Mouse (Mus musculus): ENCODE measurements around the gene Krt75. TPM values are rescaled to one million over a fixed set of nuclear protein-coding genes. Genes with fewer than 3 reads are reported as not detected.
"Not testable (repeated sequence)": the region's sequence is repeated elsewhere in the genome, so short reads cannot be mapped to it uniquely, and the experiment has no call there.

Gene Krt75
- total and polyA plus RNA-seq, 3 experiments, result not detected

GRCm38 (mm10) chr15:101517161-101517560 lies 56.5 kb downstream of the Krt75 start, which contains the start of gene Gm49425:
Gene Gm49425, minus strand, starts transcription at chr15:101517261.
- not testable (repeated sequence) for DNase-seq

Small RNA genes within 50 kb of the gene (microRNA-seq; reads per million reads assigned to microRNA genes)
- gene Gm44393 (0 reads per million in 2 experiments), gene Gm44460 (0 reads per million in 2 experiments)

Other genes with a start within 250 kb of the Krt75 start
- 1 to 10 TPM; 3.6 TPM for gene Krt80, start 203.7 kb downstream of the Krt75 start, total RNA-seq (2021)
- gene Krt80, start 203.7 kb downstream of the Krt75 start, polyA plus RNA-seq (2012; rRNA removed), result 1.9 and 2.3 TPM in 2 replicates
- 1 to 10 TPM; 2.1 to 3.2 TPM for gene Krt7, start 162.9 kb downstream of the Krt75 start, total RNA-seq (2021)
- 0.76 and 1.2 TPM in 2 replicates for gene Krt7, start 162.9 kb downstream of the Krt75 start, polyA plus RNA-seq (2012; rRNA removed)
- gene Krt87, start 135.1 kb downstream of the Krt75 start, total RNA-seq (2021), result not detected
- 0.04 TPM in 1 of 2 replicates, not detected in the other for gene Krt87, start 135.1 kb downstream of the Krt75 start, polyA plus RNA-seq (2012; rRNA removed)
- not detected for gene Krt88, start 126.2 kb downstream of the Krt75 start, total RNA-seq (2021)
- not detected in 2 replicates for gene Krt88, start 126.2 kb downstream of the Krt75 start, polyA plus RNA-seq (2012; rRNA removed)
- gene Krt81, start 110.2 kb downstream of the Krt75 start, total RNA-seq (2021), result not detected
- not detected in 2 replicates for gene Krt81, start 110.2 kb downstream of the Krt75 start, polyA plus RNA-seq (2012; rRNA removed)
- gene Krt86, start 100.4 kb downstream of the Krt75 start, total RNA-seq (2021), result not detected
- gene Krt86, start 100.4 kb downstream of the Krt75 start, polyA plus RNA-seq (2012; rRNA removed), result not detected in 2 replicates
- gene Krt83, start 82.4 kb downstream of the Krt75 start, total RNA-seq (2021), result not detected
- gene Krt83, start 82.4 kb downstream of the Krt75 start, polyA plus RNA-seq (2012; rRNA removed), result 0.12 TPM in 1 of 2 replicates, not detected in the other
- gene Gm49425, start 56.6 kb downstream of the Krt75 start, total RNA-seq (2021), result not detected
- gene Gm49425, start 56.6 kb downstream of the Krt75 start, polyA plus RNA-seq (2012; rRNA removed), result not detected in 2 replicates
- gene Krt84, start 41.1 kb downstream of the Krt75 start, total RNA-seq (2021), result not detected
- gene Krt84, start 41.1 kb downstream of the Krt75 start, polyA plus RNA-seq (2012; rRNA removed), result not detected in 2 replicates
- not detected for gene Krt82, start 23.2 kb downstream of the Krt75 start, total RNA-seq (2021)
- not detected in 2 replicates for gene Krt82, start 23.2 kb downstream of the Krt75 start, polyA plus RNA-seq (2012; rRNA removed)
- gene Krt90, start 11.0 kb downstream of the Krt75 start, total RNA-seq (2021), result not detected
- not detected in 2 replicates for gene Krt90, start 11.0 kb downstream of the Krt75 start, polyA plus RNA-seq (2012; rRNA removed)
- not detected for gene Gm5414, start 54.3 kb upstream of the Krt75 start, total RNA-seq (2021)
- gene Gm5414, start 54.3 kb upstream of the Krt75 start, polyA plus RNA-seq (2012; rRNA removed), result not detected in 2 replicates
- not detected for gene Gm5478, start 73.5 kb upstream of the Krt75 start, total RNA-seq (2021)
- not detected in 2 replicates for gene Gm5478, start 73.5 kb upstream of the Krt75 start, polyA plus RNA-seq (2012; rRNA removed)
- gene Krt6b, start 106.4 kb upstream of the Krt75 start, total RNA-seq (2021), result not detected
- not detected in 2 replicates for gene Krt6b, start 106.4 kb upstream of the Krt75 start, polyA plus RNA-seq (2012; rRNA removed)
- not detected for gene Krt6a, start 120.4 kb upstream of the Krt75 start, total RNA-seq (2021)
- gene Krt6a, start 120.4 kb upstream of the Krt75 start, polyA plus RNA-seq (2012; rRNA removed), result not detected in 2 replicates
- not detected for gene Krt5, start 139.0 kb upstream of the Krt75 start, total RNA-seq (2021)
- 0.06 TPM in 1 of 2 replicates, not detected in the other for gene Krt5, start 139.0 kb upstream of the Krt75 start, polyA plus RNA-seq (2012; rRNA removed)
- not detected for gene Krt71, start 169.2 kb upstream of the Krt75 start, total RNA-seq (2021)
- not detected in 2 replicates for gene Krt71, start 169.2 kb upstream of the Krt75 start, polyA plus RNA-seq (2012; rRNA removed)
- gene Krt72, start 212.6 kb upstream of the Krt75 start, total RNA-seq (2021), result not detected
- gene Krt72, start 212.6 kb upstream of the Krt75 start, polyA plus RNA-seq (2012; rRNA removed), result not detected in 2 replicates
- gene Krt73, start 228.4 kb upstream of the Krt75 start, total RNA-seq (2021), result not detected
- gene Krt73, start 228.4 kb upstream of the Krt75 start, polyA plus RNA-seq (2012; rRNA removed), result not detected in 2 replicates
- gene Krt2, start 244.3 kb upstream of the Krt75 start, total RNA-seq (2021), result not detected
- not detected in 2 replicates for gene Krt2, start 244.3 kb upstream of the Krt75 start, polyA plus RNA-seq (2012; rRNA removed)

Measured in adrenal gland, adult 2 months (tissue).